Mouse (Mus musculus): ENCODE data around the gene Gosr2. TPM values are rescaled to one million over a fixed set of nuclear protein-coding genes. Genes with fewer than 3 reads are reported as not detected.

The Gosr2 gene
- polyA plus RNA-seq, 1 experiment from 2014 or later = 75.1 TPM

GRCm38 (mm10) chr11:103656520-103656919 lies 41.2 kb downstream of the Gosr2 start:
- WGBS = 4% methylated on average over 3 of the region's 3 CpGs
- no peak overlapping the region for H3K27ac ChIP-seq (ENCODE audit: low read length)
- H3K9me3 ChIP-seq (replicated peaks; ENCODE audit: control insufficient read depth, low read length) = no peaks in the 10 kb centered on the region
- no peak for ATAC-seq (ENCODE audit: insufficient read depth, low FRiP score)
- H3K9ac ChIP-seq (ENCODE audit: low read length) = no peak overlapping the region
- H3K36me3 ChIP-seq (ENCODE audit: control insufficient read depth, insufficient read depth, low read length) = no peaks in the 10 kb centered on the region
- H3K4me2 ChIP-seq (ENCODE audit: low read depth, low read length) = no peak overlapping the region
- H3K4me1 ChIP-seq (ENCODE audit: control insufficient read depth, insufficient read depth, low read length) = no peaks in the 10 kb centered on the region
- H3K27me3 ChIP-seq (ENCODE audit: control insufficient read depth, insufficient read depth, low read length) = peaks cover 21% of the 10 kb centered on the region
- H3K4me3 ChIP-seq (replicated peaks; ENCODE audit: low read length) = no peak overlapping the region

DNA sequence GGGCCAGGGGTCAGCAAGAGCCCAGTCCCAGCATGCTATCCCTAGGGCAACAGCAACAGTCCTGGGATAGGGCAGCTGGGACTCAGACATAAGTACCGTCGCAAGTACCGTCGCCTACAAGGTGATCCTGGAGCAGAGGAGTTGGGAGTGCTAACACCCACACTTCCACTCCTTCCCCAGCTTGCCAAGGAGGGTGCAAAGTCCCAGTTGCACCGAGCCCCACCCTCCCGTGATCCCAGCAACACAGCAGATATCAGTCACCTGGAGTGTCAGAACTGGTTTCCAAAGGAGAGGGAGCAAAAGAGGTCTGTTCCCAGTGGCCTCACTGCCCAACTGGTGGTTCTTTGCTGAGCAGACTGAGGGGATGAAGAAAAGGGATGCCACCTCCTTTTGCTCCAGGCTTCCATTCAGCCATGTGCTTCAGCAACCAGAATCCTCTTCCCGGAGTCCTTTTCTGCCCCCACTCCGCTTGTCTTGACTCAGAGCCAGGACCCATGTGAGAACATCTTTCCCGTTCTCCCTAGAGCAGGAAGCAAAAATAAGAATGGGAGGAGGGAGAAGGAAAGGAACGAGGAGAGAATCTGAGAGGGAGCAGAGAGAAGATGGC lies 44.2 kb downstream of the Gosr2 start:
- no peaks in the 10 kb centered on the region for H3K36me3 ChIP-seq (ENCODE audit: control insufficient read depth, insufficient read depth, low read length)
- H3K9ac ChIP-seq (ENCODE audit: low read length) = no peak overlapping the region
- no peak overlapping the region for H3K27ac ChIP-seq (ENCODE audit: low read length)
- ATAC-seq (ENCODE audit: insufficient read depth, low FRiP score) = no peak
- 61% methylated on average over 10 of the region's 10 CpGs for WGBS
- no peak overlapping the region for H3K4me2 ChIP-seq (ENCODE audit: low read depth, low read length)
- H3K4me1 ChIP-seq (ENCODE audit: control insufficient read depth, insufficient read depth, low read length) = peaks cover 8% of the 10 kb centered on the region
- H3K9me3 ChIP-seq (replicated peaks; ENCODE audit: control insufficient read depth, low read length) = no peaks in the 10 kb centered on the region
- H3K4me3 ChIP-seq (replicated peaks; ENCODE audit: low read length) = no peak overlapping the region
- peaks cover 49% of the 10 kb centered on the region for H3K27me3 ChIP-seq (ENCODE audit: control insufficient read depth, insufficient read depth, low read length)

DNA sequence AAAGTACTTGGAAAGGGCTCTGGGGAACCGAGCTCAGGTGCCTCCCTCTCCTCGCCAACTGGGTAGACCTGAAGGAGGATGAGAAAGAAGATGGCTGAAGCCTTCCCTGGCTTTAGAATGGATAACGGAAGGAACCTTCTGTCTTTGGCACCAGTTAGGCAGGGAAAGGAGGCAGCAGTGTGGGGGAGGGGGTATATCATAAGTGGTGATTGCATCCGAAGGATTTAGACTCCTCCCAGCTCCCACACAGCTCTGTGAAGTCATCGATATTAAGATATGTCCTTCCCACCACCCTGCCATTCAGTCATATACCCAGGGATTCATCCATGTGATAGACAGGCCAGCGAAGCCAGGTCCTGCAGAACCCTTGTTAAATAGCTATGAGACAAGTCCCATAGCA lies 46.3 kb downstream of the Gosr2 start:
- Histone ChIP-seq H3K4me1 (ENCODE audit: control insufficient read depth, insufficient read depth, low read length) (peaks cover 8% of the 10 kb centered on the region), H3K9me3 (replicated peaks; ENCODE audit: control insufficient read depth, low read length) (no peaks in the 10 kb centered on the region), H3K36me3 (ENCODE audit: control insufficient read depth, insufficient read depth, low read length) (no peaks in the 10 kb centered on the region), H3K9ac (ENCODE audit: low read length) (no peak overlapping the region), H3K4me2 (ENCODE audit: low read depth, low read length) (no peak overlapping the region), H3K27me3 (ENCODE audit: control insufficient read depth, insufficient read depth, low read length) (peaks cover 67% of the 10 kb centered on the region), H3K27ac (ENCODE audit: low read length) (no peak overlapping the region), H3K4me3 (replicated peaks; ENCODE audit: low read length) (no peak overlapping the region)
- 81% methylated on average over 6 of the region's 6 CpGs for WGBS
- no peak for ATAC-seq (ENCODE audit: insufficient read depth, low FRiP score)

GRCm38 (mm10) chr11:103649983-103650493 lies 47.7 kb downstream of the Gosr2 start:
- no peak overlapping the region for H3K9ac ChIP-seq (ENCODE audit: low read length)
- peaks cover 65% of the 10 kb centered on the region for H3K27me3 ChIP-seq (ENCODE audit: control insufficient read depth, insufficient read depth, low read length)
- H3K4me3 ChIP-seq (replicated peaks; ENCODE audit: low read length) = peak overlapping the region; percentile 41
- peaks cover 8% of the 10 kb centered on the region for H3K4me1 ChIP-seq (ENCODE audit: control insufficient read depth, insufficient read depth, low read length)
- H3K4me2 ChIP-seq (ENCODE audit: low read depth, low read length) = peak overlapping the region; percentile 65
- no peaks in the 10 kb centered on the region for H3K36me3 ChIP-seq (ENCODE audit: control insufficient read depth, insufficient read depth, low read length)
- ATAC-seq (ENCODE audit: insufficient read depth, low FRiP score) = no peak
- H3K27ac ChIP-seq (ENCODE audit: low read length) = no peak overlapping the region
- under 1% methylated on average over 37 of the region's 37 CpGs for WGBS
- no peaks in the 10 kb centered on the region for H3K9me3 ChIP-seq (replicated peaks; ENCODE audit: control insufficient read depth, low read length)

DNA sequence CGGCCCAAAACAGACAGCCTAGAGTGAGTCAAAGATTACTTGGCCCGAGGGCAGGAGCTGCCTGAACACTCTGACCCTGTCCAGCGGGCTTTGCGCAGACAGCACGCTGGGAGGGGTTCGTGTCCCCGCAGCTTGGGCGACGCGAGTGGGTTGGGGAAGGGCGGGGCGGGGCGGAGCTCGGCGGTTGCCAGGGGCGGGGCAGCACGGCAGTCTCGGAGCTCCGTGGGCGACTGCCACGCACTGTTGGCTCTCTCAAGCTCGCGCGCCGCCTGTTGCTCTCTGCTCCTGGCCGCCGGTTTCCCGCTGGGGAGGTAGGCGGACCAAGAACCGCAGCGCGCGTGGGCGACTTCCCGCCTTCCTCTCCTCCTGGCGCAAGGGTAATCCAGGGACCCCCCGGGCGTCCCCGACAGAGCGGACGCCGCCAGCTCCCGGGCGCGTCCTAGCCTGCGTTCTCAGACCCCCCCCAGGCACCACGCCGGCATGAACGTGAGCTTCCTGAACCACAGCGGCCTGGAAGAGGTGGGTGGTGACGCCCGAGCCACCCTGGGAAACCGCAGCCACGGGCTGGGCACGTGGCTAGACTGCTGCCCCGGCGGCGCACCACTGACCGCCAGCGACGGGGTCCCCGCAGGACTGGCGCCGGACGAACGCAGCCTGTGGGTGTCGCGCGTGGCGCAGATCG lies 48.3 kb downstream of the Gosr2 start, which contains the start of gene Rprml:
TSS of gene Rprml (plus strand) at position 270 of the 682 bp plus-strand sequence.
- Histone ChIP-seq H3K4me1 (ENCODE audit: control insufficient read depth, insufficient read depth, low read length) (peaks cover 8% of the 10 kb centered on the region), H3K9ac (ENCODE audit: low read length) (no peak within 1 kb of the TSS), H3K27me3 (ENCODE audit: control insufficient read depth, insufficient read depth, low read length) (peaks cover 61% of the 10 kb centered on the region), H3K4me2 (ENCODE audit: low read depth, low read length) (peak within 1 kb of the TSS; percentile 65), H3K36me3 (ENCODE audit: control insufficient read depth, insufficient read depth, low read length) (no peaks in the 10 kb centered on the region), H3K9me3 (replicated peaks; ENCODE audit: control insufficient read depth, low read length) (no peaks in the 10 kb centered on the region), H3K27ac (ENCODE audit: low read length) (no peak within 1 kb of the TSS), H3K4me3 (replicated peaks; ENCODE audit: low read length) (peak within 1 kb of the TSS; percentile 41)
- no peak for ATAC-seq (ENCODE audit: insufficient read depth, low FRiP score)
- 2% methylated on average over 71 of the region's 71 CpGs for WGBS

GRCm38 (mm10) chr11:103648656-103649055 lies 49.0 kb downstream of the Gosr2 start:
- H3K4me3 ChIP-seq (replicated peaks; ENCODE audit: low read length) = no peak overlapping the region
- H3K27ac ChIP-seq (ENCODE audit: low read length) = no peak overlapping the region
- no peaks in the 10 kb centered on the region for H3K36me3 ChIP-seq (ENCODE audit: control insufficient read depth, insufficient read depth, low read length)
- no peaks in the 10 kb centered on the region for H3K9me3 ChIP-seq (replicated peaks; ENCODE audit: control insufficient read depth, low read length)
- H3K9ac ChIP-seq (ENCODE audit: low read length) = no peak overlapping the region
- ATAC-seq (ENCODE audit: insufficient read depth, low FRiP score) = no peak
- WGBS = 27% methylated on average over 7 of the region's 7 CpGs
- H3K4me2 ChIP-seq (ENCODE audit: low read depth, low read length) = no peak overlapping the region
- H3K27me3 ChIP-seq (ENCODE audit: control insufficient read depth, insufficient read depth, low read length) = peaks cover 61% of the 10 kb centered on the region
- H3K4me1 ChIP-seq (ENCODE audit: control insufficient read depth, insufficient read depth, low read length) = peaks cover 8% of the 10 kb centered on the region

- 7% methylated on average over 11 of the region's 11 CpGs for WGBS
- Histone ChIP-seq H3K9ac (ENCODE audit: low read length) (no peak overlapping the region), H3K36me3 (ENCODE audit: control insufficient read depth, insufficient read depth, low read length) (no peaks in the 10 kb centered on the region), H3K27ac (ENCODE audit: low read length) (no peak overlapping the region), H3K9me3 (replicated peaks; ENCODE audit: control insufficient read depth, low read length) (no peaks in the 10 kb centered on the region), H3K4me2 (ENCODE audit: low read depth, low read length) (no peak overlapping the region), H3K4me3 (replicated peaks; ENCODE audit: low read length) (no peak overlapping the region), H3K4me1 (ENCODE audit: control insufficient read depth, insufficient read depth, low read length) (peaks cover 8% of the 10 kb centered on the region), H3K27me3 (ENCODE audit: control insufficient read depth, insufficient read depth, low read length) (peaks cover 61% of the 10 kb centered on the region)
- ATAC-seq (ENCODE audit: insufficient read depth, low FRiP score) = no peak
These were observed 49.6 kb downstream of the Gosr2 start for GRCm38 (mm10) chr11:103647921-103648620.

DNA sequence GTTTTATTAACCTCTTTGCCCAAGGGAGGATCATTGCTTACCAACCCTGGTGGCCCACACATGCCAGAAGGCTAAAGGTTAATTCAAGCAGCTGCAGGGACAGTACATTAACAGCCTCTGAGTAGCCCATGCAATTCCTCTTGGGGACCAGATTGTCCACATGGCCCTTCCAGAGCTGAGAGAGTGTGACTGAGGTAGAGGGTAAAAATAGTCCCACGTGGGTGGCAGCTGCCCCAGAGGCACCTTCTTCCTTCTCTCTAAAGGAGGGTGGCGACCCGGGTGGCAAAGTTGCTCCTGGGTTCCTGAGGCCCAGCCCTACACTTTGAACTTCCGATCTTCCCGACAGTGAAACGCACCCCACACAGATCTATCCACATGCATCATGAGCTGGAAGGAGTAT lies 51.4 kb downstream of the Gosr2 start:
- no peak overlapping the region for H3K4me2 ChIP-seq (ENCODE audit: low read depth, low read length)
- peaks cover 8% of the 10 kb centered on the region for H3K4me1 ChIP-seq (ENCODE audit: control insufficient read depth, insufficient read depth, low read length)
- ATAC-seq (ENCODE audit: insufficient read depth, low FRiP score) = no peak
- H3K27me3 ChIP-seq (ENCODE audit: control insufficient read depth, insufficient read depth, low read length) = peaks cover 44% of the 10 kb centered on the region
- 76% methylated on average over 6 of the region's 6 CpGs for WGBS
- H3K4me3 ChIP-seq (replicated peaks; ENCODE audit: low read length) = no peak overlapping the region
- H3K9me3 ChIP-seq (replicated peaks; ENCODE audit: control insufficient read depth, low read length) = no peaks in the 10 kb centered on the region
- no peak overlapping the region for H3K27ac ChIP-seq (ENCODE audit: low read length)
- no peaks in the 10 kb centered on the region for H3K36me3 ChIP-seq (ENCODE audit: control insufficient read depth, insufficient read depth, low read length)
- H3K9ac ChIP-seq (ENCODE audit: low read length) = no peak overlapping the region

DNA sequence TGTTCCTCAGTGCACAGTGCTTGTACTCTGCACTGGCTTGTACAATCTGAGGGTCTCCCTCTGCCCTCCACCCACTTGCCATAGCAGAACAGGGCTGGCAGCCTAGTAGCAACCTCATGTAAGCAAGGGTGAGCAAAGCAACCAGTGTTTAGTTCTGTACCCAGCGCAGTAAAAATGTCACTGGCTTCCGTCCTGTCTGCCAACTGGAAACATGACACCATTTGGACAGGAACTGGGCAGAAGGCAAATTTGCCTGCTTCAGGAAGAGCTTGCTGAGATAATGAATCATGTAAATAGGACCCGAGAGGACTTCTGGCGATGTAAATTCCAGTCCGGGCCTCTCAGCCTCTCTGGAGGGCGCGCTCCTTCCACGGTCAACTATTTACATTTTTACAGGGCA lies 52.0 kb downstream of the Gosr2 start:
- Histone ChIP-seq H3K27ac (ENCODE audit: low read length) (no peak overlapping the region), H3K4me3 (replicated peaks; ENCODE audit: low read length) (no peak overlapping the region), H3K36me3 (ENCODE audit: control insufficient read depth, insufficient read depth, low read length) (no peaks in the 10 kb centered on the region), H3K27me3 (ENCODE audit: control insufficient read depth, insufficient read depth, low read length) (peaks cover 38% of the 10 kb centered on the region), H3K9me3 (replicated peaks; ENCODE audit: control insufficient read depth, low read length) (no peaks in the 10 kb centered on the region), H3K9ac (ENCODE audit: low read length) (no peak overlapping the region), H3K4me2 (ENCODE audit: low read depth, low read length) (no peak overlapping the region), H3K4me1 (ENCODE audit: control insufficient read depth, insufficient read depth, low read length) (peaks cover 8% of the 10 kb centered on the region)
- 54% methylated on average over 8 of the region's 8 CpGs for WGBS
- no peak for ATAC-seq (ENCODE audit: insufficient read depth, low FRiP score)
